Mouse (Mus musculus): ENCODE results near the gene Mob3b.

Mob3b gene

GRCm38 (mm10) chr4:34899322-34899721 is 258.0 kb downstream of the Mob3b start:
- DNase-seq (ENCODE audit: low read depth, low spot score) = no peak

Measured in 3T3-L1 (cell line).